Mouse (Mus musculus): ENCODE measurements around the gene Stap2. TPM values are rescaled to one million over a fixed set of nuclear protein-coding genes. Genes with fewer than 3 reads are reported as not detected.

Gene Stap2
- polyA plus RNA-seq (2015; fragmentation: Nextera tagmentation; extraction: Ambion mirVana): 19.1 and 20.0 TPM in 2 replicates

DNA sequence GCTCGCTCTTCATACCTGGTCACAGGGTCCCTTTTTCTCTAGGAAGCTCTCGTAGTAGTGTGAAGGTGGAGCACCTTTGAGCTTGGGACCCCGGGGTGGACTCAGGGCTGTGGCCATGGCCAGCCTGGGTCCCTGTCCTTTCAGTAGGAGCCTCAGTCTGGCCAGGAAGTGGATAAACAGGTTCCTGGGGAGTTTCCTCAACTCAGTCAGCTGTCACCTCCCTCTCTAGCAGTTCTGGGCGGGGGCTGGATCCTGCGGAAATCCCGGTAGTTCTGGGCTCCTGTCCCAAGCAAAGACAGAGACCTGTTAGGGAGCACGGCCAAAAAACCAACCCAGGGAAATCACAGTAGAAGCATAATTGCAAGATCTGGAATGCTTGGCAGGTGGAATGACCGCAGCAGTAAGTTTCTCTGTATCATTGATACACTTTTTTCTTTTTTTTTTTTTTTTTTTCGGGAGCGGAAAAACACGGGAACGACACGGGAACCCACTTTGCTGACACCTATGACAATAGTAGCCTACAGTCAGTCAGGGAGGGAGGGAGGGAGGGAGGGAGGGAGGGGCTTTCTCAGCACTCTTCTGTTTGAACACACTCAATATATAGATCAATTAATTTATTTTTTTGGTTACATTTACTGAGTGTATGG is at the start of gene Stap2, which contains the start of gene Mpnd:
Gene Stap2 (minus strand): TSS at position 170 of the 647 bp plus-strand sequence.
Gene Mpnd (plus strand): TSS at position 297 of the 647 bp plus-strand sequence.

DNA sequence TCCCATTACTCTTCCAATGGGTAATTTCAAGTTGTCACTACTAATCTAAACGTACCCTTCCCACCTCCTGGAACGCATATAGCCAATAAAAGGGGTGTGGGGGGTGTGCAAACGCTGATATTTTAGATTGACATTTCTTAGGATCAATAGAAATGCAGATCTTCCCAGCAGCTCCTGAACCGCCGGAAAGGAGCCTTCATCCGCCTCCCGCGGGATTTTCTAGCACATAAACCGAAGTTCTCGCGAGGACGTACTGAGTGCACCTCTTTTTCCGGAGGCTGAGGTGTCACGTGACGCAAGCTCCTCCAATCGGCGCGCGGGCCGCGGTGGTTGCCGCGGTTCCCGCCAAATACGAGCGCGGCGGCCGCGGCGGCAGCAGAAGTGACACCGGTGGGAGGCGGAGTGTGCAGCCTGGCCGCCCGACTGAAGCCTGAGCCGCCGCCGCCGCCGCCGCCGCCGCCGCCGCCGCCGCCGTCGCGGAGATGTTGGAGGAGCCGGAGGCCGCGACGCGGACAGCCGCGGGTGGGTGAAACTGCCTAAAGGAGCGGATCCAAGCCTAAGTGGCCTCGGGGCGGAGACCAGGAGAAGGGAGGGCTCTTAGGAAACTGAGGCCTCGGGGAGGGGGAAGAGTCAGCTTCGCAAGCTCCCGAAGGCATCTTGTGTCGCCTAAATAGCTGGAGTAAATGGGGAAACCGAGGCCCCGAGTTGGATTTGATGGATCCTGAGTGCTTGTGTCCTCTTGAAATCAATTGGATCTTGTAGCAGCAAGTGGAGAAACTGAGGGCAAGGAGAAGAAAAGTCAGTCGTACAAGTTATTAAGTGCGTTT is 34.9 kb upstream of the Stap2 start, which contains the start of gene Chaf1a:
Gene Chaf1a (plus strand): TSS at position 410 of the 827 bp plus-strand sequence.

DNA sequence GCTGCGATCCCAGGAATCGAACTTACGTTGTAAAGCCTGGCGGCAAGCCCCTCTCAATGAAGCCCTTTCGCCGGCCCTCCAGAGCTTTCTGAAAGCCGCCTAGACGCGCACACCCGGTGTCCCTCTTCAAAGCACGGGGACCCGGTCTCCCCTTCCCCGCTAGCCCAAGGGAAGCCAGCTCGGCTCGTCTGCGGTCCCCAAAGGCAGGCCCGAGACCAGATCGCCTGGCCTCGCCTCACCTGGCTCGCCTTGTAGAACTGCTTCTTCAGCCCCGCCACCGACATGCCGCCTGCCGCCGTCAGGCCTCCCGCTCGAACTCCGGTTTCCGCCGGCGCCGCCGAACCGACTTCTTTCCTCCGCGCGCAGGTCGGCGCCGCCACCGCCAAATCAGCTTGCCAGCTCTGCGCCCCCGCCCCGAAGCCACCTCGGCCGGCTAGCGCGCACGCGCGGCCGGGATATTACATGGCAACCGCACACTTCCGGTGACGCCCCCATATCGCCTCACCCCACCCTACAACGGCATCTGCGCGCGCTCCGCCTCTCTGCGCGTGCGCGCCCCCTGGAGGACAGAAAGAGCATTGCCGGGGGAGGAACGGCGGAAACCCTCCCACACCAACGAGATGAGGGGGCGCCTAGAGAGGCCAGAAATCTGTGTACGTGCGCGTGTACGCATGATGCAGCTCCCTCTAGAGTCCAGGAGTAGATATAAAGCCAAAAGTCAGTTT is 31.0 kb upstream of the Stap2 start, which contains the start of gene Sh3gl1:
Gene Sh3gl1 (minus strand): TSS at position 460 of the 725 bp plus-strand sequence.

GRCm38 (mm10) chr17:55986030-55986961 is 19.1 kb downstream of the Stap2 start, which contains the start of gene Fsd1:
TSS of gene Fsd1 (plus strand) at chr17:55986509.

DNA sequence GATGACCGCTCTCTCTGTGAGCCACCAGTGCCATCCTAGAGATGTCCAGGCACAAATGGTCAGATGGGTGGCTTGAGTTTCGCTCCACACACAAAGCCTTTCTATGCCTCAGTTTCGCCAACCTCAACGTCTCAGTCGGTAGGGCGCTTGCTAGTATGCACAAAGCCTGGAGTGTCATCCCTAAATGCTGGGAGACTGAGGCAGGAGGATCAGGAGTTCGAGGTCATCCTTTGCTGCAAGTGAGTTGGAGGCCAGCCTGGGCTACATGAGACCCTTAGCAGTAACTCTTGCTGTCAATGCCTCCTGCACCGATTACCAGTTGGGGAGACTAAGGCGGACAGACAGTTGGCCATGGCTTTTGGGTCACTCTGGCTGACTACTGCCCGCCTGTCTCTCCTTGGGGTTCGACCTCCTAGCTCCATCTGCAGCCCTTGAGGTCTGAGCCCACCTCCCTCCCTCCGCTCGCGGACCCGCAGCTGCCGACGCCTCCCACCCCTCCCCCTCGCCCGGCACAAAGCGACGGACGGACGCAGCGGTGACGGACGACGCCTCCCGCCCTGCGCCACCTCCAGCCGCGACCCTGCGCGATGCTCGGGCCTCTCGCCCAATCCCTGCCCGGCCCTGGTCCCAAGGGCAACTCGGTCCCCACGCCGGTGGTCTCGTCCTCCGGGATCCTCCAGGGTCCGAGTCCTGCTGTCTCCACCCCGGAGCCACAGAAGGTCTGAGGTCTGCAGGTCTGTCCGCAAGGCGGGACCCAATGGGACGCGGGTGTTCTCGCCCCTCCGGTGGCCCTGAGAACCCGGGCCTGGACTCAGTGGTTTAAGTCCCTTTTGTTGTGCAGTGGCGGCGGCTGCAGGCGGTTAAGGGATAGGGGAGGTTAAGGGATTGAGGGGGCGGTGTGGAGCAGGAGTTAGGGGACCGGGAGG is 35.2 kb downstream of the Stap2 start, which contains the start of gene Shd:
Gene Shd (plus strand): TSS at position 502 of the 926 bp plus-strand sequence.

GRCm38 (mm10) chr17:55958918-55959728 is 46.3 kb downstream of the Stap2 start, which contains the start of gene Yju2:
TSS of gene Yju2 (plus strand) at chr17:55959099.

DNA sequence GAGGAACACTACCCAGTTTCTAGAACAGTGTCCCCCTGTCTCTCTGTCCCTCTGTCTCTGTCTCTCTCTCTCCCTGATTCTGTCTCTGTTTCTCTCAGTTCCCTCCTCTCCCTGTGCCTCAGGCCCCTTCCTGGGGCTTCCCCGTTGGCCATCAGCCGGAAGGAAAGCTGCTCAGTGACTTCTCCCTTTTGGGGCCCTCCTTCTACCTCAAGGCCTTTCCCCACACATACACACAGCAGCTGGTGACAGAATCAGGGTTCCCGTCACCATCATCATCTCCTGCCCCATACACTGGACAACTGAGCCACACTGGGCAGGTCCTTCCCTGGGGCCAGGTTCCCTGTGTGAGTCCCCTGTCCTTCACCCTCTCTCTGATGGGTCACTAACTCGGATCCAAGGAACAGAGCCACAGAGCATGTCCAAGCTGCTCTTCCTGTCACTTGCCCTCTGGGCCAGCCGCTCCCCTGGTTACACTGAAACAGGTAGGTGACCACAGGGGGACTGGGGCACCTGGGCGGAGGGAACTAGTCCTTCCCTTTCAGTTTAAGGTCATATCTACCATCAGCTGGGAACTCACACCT is 52.8 kb downstream of the Stap2 start, which contains the start of gene Ebi3:
Gene Ebi3 (plus strand): TSS at position 194 of the 581 bp plus-strand sequence.

GRCm38 (mm10) chr17:55949400-55949799 is 56.0 kb downstream of the Stap2 start, which contains the start of gene Zfp119b:
TSS of gene Zfp119b (minus strand) at chr17:55949500.

Other genes starting within 250 kb of the Stap2 start
- gene Zfp119a, start 126.7 kb downstream of the Stap2 start, polyA plus RNA-seq (2015; fragmentation: Nextera tagmentation; extraction: Ambion mirVana): 5.5 and 6.0 TPM in 2 replicates
- gene Zfp959, start 113.5 kb downstream of the Stap2 start, polyA plus RNA-seq (2015; fragmentation: Nextera tagmentation; extraction: Ambion mirVana): 7.9 and 8.5 TPM in 2 replicates
- gene Zfp119b, start 56.1 kb downstream of the Stap2 start, polyA plus RNA-seq (2015; fragmentation: Nextera tagmentation; extraction: Ambion mirVana): 5.9 and 6.2 TPM in 2 replicates
- gene Ebi3, start 52.9 kb downstream of the Stap2 start, polyA plus RNA-seq (2015; fragmentation: Nextera tagmentation; extraction: Ambion mirVana): 2.3 and 3.0 TPM in 2 replicates
- gene Yju2, start 46.5 kb downstream of the Stap2 start, polyA plus RNA-seq (2015; fragmentation: Nextera tagmentation; extraction: Ambion mirVana): 12.7 and 14.0 TPM in 2 replicates
- 0.92 and 1.1 TPM in 2 replicates for gene Shd, start 35.1 kb downstream of the Stap2 start, polyA plus RNA-seq (2015; fragmentation: Nextera tagmentation; extraction: Ambion mirVana)
- gene Fsd1, start 19.1 kb downstream of the Stap2 start, polyA plus RNA-seq (2015; fragmentation: Nextera tagmentation; extraction: Ambion mirVana): 0.73 and 0.79 TPM in 2 replicates
- 32.2 and 34.7 TPM in 2 replicates for gene Mpnd, start 127 bp upstream of the Stap2 start, polyA plus RNA-seq (2015; fragmentation: Nextera tagmentation; extraction: Ambion mirVana)
- gene Sh3gl1, start 31.1 kb upstream of the Stap2 start, polyA plus RNA-seq (2015; fragmentation: Nextera tagmentation; extraction: Ambion mirVana): 85.7 and 100 TPM in 2 replicates
- 4.9 and 7.4 TPM in 2 replicates for gene Chaf1a, start 34.9 kb upstream of the Stap2 start, polyA plus RNA-seq (2015; fragmentation: Nextera tagmentation; extraction: Ambion mirVana)
- gene Ubxn6, start 69.4 kb upstream of the Stap2 start, polyA plus RNA-seq (2015; fragmentation: Nextera tagmentation; extraction: Ambion mirVana): 43.9 and 47.2 TPM in 2 replicates
- gene Hdgfl2, start 74.0 kb upstream of the Stap2 start, polyA plus RNA-seq (2015; fragmentation: Nextera tagmentation; extraction: Ambion mirVana): 53.5 and 57.9 TPM in 2 replicates
- 13.1 and 16.2 TPM in 2 replicates for gene Plin4, start 104.2 kb upstream of the Stap2 start, polyA plus RNA-seq (2015; fragmentation: Nextera tagmentation; extraction: Ambion mirVana)
- gene Plin5, start 112.0 kb upstream of the Stap2 start, polyA plus RNA-seq (2015; fragmentation: Nextera tagmentation; extraction: Ambion mirVana): 0.14 and 0.21 TPM in 2 replicates
- gene Lrg1, start 116.4 kb upstream of the Stap2 start, polyA plus RNA-seq (2015; fragmentation: Nextera tagmentation; extraction: Ambion mirVana): 3.4 and 7.2 TPM in 2 replicates
- gene Sema6b, start 134.8 kb upstream of the Stap2 start, polyA plus RNA-seq (2015; fragmentation: Nextera tagmentation; extraction: Ambion mirVana): 0.37 and 0.85 TPM in 2 replicates
- gene Tnfaip8l1, start 156.9 kb upstream of the Stap2 start, polyA plus RNA-seq (2015; fragmentation: Nextera tagmentation; extraction: Ambion mirVana): 3.6 and 4.2 TPM in 2 replicates
- gene Mydgf, start 178.3 kb upstream of the Stap2 start, polyA plus RNA-seq (2015; fragmentation: Nextera tagmentation; extraction: Ambion mirVana): 75.0 and 82.0 TPM in 2 replicates
- 18.3 and 21.8 TPM in 2 replicates for gene Dpp9, start 213.3 kb upstream of the Stap2 start, polyA plus RNA-seq (2015; fragmentation: Nextera tagmentation; extraction: Ambion mirVana)

Data from urinary bladder, postnatal 0 days (tissue).